Mouse (Mus musculus) testis, adult 2 months (tissue): ENCODE measurements around the gene Galnt9.

Experiments used
- CTCF ChIP-seq: fragments of 200-500 bp; IDR thresholded peaks from 2 replicates; pipeline ENCODE4 v1.5.1; 2012; ENCODE audit warnings: low read depth, mild to moderate bottlenecking, inconsistent platforms, low read length, moderate library complexity; ENCODE audit not compliant: control insufficient read depth, insufficient read depth, insufficient replicate concordance
- POLR2A ChIP-seq: fragments of 200-500 bp; IDR thresholded peaks from 2 replicates; pipeline ENCODE4 v1.6.1; 2012; ENCODE audit warnings: low read depth, mild to moderate bottlenecking, inconsistent platforms, low read length, moderate library complexity; ENCODE audit not compliant: control insufficient read depth

GRCm38 (mm10) chr5:110513791-110514190, 30.4 kb upstream of the Galnt9 start:
- TF ChIP-seq POLR2A, result no peak
- TF ChIP-seq CTCF, result no peak
